Mouse (Mus musculus): ENCODE data around the gene Nat8f6.
"Not testable (repeated sequence)": the region's sequence is repeated elsewhere in the genome, so short reads cannot be mapped to it uniquely, and the experiment has no call there.

Gene Nat8f6

DNA sequence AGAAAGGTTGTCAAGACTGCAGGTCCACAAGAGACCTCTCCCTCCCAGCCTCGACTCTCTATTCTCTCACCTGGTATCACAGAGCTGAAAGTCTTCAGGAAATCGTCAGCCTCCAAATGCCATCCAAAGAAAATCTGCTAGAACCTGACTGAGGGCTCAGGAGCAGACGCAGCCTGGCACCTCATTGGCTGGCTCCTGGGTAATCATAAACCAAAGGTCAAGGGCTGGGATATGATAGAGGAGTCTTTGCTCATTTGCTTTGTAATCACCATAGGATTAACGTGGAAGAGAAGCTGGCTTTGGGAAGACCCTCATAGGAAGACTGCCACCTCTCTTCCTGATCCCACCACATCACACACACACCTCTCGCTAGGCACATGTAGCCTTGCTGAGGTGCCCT lies at the start of gene Nat8f6, which contains the start of gene Nat8f5:
Gene Nat8f6 (minus strand): TSS at position 118 of the 400 bp plus-strand sequence.
Gene Nat8f5 (minus strand): TSS at position 136 of the 400 bp plus-strand sequence.
- DNase-seq (ENCODE audit: low read depth, low spot score): no peak

DNA sequence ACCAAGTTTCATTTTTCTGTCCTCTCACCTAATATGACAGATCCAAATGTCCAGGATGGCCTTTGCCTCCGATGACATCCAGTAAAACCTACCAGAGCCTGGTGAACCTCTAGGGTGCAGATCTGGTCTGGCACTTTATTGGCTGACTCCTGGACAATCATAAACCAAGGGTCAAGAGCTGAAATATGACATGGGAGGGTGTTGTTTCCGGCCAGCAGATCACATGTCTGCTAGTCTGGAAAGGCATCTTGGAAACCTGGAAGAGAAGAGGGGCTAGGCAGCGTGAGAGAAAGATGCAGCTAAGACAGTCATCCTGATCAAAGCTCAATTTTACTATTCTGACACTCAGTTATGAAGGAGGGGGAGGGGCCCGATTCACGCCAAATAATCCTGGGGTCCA lies 48.3 kb upstream of the Nat8f6 start, which contains the start of gene Nat8f2:
Gene Nat8f2 (minus strand): TSS at position 153 of the 400 bp plus-strand sequence.
- DNase-seq (ENCODE audit: low read depth, low spot score): not testable (repeated sequence)

DNA sequence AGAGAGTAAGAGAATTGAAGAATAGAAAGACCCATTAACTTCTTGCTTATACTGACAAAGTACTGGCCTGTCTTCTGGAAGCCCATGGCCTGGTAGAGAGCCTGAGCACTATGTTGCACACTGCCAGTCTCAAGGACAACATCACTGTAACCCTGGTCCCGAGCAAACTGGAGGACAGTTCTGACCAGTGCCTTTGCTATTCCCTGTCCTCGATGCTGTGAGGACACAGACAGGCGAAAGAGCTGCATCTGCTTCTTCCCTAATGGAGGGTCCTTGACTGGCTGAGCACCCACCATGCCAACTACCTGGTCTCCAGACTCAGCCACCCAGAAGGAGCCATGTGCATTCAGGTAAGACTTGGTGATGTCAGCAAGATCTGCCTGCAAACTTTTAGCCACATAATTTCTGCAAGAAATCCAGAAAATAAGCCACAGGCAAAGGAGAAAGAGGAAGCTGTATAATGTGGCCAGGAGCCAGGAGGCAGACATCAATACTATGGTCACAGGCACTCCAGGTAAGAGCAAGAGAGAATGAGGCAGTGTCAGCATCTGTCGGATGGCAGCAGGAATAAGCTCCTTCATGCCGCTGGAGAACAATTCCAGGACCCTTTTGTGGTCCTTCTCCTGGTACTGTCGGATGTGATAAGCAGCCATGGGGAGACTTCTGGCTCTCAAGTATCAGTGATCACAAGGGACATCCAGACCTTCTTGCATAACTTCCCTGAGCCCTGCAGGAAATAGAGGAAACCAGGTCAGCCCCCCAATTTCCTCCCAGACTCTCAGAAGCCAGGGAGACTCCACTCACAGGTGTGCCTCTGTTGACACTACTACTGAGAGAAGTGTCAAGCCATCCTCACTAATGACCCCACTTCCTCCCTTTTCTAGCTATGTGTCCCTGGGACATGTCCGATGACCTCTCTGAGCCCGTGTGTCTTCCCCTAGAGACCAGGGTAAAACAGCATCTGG lies 47.3 kb upstream of the Nat8f6 start:
- no peak for DNase-seq (ENCODE audit: low read depth, low spot score)

DNA sequence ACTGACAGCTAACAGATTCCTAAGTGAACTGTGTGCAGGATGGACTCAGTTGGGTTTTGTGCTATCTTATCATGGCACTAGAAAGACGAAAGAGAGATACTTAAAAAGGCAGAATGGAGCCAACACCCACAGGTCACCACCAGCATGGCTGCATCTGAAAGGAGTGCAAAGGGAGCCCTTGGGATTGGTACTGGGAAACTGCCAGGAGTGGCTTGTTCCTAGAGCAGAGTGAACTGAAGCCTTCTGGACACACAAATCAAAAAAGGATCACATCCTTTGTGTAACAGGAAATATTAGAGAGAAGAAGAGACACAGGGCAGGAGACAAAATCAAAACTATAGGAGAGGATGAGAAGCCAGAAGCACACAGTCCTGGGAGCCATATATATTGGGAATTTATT lies 46.2 kb upstream of the Nat8f6 start:
- DNase-seq (ENCODE audit: low read depth, low spot score): not testable (repeated sequence)

DNA sequence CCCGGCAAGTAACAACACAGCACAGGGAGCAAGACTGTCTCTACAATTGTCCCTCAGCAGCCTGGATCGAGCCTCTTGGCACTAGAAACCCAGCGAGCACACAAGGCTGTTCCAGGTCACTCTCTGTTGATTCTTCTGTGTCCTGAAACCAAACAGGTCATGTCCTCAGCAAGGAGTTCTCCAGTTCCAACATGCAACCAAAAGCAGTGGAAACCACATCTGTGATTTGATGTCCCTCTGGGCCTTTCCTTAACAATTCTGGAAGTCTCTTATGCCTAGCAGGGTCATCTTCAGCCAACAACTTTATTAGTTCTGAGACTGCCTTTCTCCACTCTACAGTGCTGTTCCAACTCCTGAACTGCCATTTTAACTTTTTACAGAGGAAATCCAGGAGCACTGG lies 45.4 kb upstream of the Nat8f6 start:
- DNase-seq (ENCODE audit: low read depth, low spot score): not testable (repeated sequence)

DNA sequence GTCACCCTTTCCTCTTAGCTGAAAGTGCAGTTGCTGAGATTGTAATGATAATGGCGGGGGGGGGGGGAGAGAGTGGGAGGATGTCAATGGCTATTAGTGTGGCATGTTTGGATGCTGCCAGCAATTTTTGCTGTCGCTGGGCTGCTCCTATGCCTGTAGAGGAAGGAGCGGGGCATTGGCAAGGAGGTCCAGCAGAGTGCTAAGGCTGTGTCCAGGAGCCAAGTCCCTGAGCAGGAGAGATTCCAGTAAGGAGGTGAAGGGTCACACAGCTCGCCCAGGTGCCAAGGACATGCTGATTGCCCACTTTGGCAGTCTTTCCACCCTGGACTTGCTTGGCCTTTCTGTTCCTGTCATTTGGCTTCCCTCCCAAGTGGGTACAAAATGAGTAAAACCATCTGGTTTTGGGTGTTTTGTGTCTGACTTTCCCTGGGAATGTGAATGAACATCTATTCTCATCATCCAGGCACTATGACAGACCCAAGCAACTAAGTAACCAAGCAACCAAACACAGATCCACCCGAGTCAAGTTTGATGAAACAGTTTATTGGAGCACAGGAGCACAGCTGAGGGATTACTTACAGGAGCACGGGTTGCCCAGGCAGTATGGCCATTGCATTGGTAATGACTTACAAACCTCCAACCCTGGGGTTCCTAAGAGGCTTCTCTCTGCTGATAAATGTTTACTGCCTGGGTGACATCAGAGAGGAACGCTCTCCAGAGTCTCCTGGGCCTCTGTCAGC lies 44.3 kb upstream of the Nat8f6 start:
- DNase-seq (ENCODE audit: low read depth, low spot score): not testable (repeated sequence)

DNA sequence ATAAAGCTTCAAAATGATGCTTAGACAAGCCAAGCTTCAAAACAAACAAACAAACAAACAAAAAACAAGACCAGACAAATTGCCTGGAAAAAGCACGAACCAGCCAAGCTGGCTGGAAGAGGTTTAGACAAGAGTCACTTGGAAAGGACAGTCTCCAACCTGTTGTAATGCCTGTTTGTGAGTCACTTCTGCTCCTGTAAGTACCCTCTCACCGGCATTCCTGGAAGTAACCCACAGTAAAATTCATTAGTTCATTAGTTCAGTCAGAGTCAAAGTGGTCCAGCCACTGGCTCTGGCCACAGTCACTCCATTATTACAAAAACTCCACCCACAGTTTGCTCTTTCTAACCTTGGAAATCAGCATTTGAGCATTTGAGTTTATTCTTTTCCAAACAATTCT lies 43.1 kb upstream of the Nat8f6 start:
- no peak for DNase-seq (ENCODE audit: low read depth, low spot score)

DNA sequence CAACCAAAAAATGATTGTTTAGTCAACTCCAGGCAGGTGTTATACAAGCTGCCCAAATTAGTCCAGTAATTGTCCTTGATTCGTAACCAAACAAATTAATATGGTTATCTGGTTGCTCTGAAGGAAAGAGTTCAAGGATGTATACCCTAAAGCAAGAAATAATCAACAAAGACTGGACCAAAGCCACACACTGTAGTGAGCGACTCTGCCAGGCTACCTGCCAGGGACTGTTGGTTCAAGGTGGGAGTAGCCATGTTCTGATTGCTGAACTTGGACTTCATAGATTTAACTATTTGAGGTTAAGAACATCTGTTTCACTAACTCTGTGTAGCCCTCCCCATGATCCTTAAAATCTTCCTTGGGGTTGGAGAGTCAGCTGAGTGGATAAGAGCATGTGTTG lies 42.4 kb upstream of the Nat8f6 start:
- no peak for DNase-seq (ENCODE audit: low read depth, low spot score)

DNA sequence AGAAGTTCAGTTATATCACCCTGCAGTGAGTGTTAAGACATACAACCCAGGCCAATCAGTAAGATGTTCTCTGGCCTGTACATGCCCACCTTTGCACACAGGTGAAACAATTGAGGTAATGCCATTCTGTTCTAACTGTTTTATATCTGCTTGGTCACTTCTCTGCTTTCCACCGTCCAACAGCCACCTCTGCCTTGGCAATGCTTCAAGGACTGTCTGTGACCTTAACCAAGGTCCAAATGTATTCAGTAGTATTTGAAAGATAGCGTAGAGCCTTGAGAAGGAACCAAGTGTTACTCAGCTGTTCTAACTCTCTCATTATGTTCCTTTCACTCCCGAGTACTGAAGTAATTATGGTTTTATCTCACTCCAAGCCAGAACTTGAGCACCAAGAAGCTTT lies 41.8 kb upstream of the Nat8f6 start:
- no peak for DNase-seq (ENCODE audit: low read depth, low spot score)

DNA sequence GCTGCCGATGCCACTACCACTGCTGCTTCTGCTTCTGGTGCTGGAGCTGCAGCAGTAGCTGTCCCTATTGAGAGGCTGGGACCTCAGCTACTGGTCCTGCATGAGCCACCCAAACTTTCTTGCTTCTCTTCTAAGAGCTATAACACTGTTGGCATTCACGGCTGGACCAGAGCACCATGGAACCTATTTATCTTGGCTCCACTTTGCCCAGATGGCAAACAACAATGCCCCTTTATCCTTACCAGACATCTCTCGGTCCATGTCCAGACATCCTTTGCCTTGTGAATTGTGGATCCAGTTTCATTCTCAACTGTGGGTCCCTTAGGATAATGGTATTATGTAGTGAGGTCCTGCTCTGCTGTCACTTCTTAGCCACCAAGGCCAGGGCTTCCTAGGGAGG lies 40.5 kb upstream of the Nat8f6 start:
- DNase-seq (ENCODE audit: low read depth, low spot score): no peak

DNA sequence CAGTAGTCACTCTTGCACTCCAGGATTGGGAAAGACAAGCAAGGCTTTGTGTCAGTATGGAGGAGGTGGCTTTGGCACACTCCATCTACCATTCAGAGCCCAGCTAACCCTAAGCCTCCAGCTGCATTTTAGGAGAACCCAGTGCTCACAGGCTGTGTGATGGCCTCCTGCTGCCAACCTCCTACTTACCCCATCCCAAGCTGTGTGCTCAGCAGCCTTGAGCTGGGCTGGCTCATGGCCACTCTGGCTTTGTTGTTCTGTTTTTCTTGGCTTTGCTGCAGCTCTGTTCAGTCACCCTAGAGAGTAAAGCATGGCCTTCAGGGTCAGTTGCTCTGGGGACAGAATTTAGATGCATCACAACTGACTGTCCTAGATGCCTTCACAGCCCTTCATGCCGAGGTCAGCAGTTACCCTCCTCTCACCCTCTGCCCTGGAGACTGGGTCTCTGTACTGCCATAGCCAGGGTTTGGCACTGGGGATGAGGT lies 35.5 kb upstream of the Nat8f6 start:
- no peak for DNase-seq (ENCODE audit: low read depth, low spot score)

DNA sequence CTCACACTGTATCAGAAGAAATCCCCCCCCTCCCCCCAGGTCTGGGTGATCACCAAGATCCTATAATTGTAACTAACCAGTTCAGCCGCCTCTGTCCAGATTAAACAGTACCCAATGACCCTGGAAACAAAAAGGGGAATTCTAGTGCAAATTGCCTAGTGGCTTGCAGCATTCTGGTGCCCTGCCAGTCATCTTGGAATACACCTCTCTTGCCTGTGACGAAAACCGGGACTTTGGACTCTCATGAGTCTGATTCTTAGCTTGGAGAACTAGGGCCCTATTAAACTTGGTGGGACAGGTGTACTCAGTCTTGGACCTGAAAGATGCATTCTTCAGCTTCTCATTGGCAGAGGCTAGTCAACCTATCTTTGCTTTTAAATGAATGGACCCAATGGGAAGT lies 32.7 kb upstream of the Nat8f6 start:
- no peak for DNase-seq (ENCODE audit: low read depth, low spot score)

DNA sequence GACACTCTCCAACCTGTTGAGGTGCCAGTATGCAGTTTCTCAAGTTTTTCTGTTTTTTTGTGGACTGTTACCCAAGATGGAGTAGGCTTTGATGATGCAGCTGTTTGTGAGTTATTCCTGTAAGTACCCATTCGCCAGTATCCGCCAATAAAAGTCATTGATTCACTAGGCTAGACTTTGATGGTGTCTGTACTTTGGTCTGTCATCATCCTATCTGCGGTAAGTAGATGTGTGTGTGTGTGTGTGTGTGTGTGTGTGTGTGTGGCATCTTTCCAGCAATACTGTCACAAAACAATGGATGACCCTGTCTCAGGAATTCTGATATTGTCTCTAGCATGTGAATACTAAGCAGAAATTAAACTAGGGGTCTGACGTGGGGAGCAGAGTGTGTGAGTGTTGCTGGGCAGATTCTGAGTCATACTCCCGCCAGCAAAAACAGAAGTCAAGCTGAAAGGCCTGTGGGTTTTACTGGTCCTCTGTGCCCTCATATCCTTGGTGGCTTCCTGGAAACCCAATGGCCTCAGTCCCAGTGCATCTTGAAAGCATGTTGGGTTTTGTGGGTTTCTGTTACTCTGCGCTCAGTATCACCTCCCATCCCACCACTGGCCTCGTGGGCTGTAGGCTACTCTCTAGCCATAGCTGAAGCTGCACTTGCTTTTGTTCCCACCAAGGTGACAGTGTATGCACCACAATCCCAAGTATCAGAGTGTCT lies 30.5 kb upstream of the Nat8f6 start:
- no peak for DNase-seq (ENCODE audit: low read depth, low spot score)

DNA sequence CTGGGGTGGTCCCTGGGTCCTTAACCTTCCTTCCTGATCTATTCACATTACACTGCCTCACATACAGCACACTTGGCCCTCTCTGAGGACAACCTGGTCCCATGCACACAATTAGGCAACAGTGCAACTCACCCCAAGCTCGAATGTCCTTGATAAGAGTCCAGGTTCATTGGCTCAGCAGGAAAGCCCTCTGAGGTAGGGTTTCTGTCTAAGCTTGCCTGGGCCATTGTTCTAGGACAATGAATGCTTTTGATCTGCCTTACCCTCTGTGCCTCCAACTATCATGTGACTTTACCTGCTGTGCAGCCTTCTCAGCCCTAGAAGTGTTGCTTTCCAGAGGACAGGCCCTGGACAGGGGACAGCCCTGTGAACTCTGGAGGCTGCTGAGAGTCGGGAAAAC lies 28.5 kb upstream of the Nat8f6 start:
- DNase-seq (ENCODE audit: low read depth, low spot score): no peak

DNA sequence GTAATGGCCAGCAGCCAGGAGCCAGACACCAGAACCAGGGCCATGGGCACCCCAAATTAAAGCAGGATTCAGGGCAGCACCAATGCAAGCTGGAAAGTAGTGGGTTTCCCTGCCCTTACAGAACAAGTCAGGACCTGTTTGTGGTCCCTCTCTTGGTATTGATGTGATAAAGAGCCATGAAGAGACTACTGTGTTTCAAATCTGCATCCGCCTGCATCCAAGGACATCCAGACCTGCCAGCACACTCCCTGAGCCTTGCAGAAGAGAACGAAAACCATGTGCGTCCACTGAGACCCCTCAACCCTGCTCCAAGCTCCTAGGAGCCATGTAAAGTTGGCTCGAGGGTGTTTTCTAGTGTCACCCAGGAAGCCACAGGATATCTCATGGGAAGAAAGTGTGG lies 27.4 kb upstream of the Nat8f6 start:
- DNase-seq (ENCODE audit: low read depth, low spot score): no peak

DNA sequence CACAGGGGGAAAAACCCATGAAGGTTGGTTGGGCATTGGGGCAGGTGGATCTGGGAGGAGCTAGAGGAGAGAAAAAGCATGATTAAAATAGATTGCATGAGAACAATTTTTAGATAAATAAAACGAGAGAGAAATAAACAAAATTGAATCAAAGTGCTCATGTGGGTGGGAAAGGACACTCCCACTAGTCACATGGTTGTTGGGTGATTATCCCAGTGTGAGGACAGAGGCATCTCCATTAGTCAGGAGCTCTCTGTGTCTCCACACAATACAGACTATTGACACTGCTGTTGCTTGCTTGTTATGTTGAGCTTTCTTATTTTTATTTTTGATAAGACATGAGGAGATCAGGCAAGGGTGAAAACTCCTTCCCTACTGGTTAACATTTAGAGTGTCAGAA lies 26.2 kb upstream of the Nat8f6 start:
- DNase-seq (ENCODE audit: low read depth, low spot score): no peak

DNA sequence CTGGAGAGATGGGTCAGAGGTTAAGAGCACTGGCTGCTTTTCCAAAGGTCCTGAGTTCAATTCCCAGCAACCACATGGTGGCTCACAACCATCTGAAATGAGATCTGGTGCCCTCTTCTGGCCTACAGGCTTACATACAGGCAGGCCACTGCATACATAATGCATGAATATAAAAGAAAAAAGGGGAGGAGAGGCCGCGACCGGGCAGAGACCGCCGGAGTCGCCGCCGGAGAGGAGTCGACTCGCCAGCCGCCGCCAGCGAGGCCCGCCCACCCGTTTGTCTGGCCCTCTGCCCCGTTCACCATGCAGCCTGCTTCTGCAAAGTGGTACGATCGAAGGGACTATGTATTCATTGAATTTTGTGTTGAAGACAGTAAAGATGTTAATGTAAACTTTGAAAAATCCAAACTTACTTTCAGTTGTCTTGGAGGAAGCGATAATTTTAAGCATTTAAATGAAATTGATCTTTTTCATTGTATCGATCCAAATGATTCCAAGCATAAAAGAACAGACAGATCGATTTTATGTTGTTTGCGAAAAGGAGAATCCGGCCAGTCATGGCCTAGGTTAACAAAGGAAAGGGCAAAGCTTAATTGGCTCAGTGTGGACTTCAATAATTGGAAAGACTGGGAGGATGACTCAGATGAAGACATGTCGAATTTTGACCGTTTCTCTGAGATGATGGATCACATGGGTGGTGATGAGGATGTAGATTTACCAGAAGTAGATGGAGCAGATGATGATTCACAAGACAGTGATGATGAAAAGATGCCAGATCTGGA lies 23.1 kb upstream of the Nat8f6 start:
- DNase-seq (ENCODE audit: low read depth, low spot score): not testable (repeated sequence)

DNA sequence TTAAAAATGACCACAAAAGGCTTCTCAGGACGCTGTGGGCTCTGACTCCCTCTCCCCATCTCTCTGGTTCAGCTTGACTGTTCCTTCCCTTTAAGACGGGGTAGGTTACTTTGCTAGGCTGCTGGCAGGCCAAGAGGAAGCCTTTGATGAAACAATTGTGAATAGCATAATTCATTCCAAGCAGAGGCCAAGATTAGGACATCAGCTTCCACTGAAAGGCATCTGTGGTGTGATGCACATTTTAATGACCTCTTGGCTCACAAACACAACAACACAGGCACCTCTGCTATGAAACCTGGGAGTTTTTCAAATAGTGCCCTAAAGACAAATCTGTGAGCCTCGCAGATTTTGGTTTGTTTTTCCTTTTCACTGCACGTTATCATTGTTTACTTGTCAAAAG lies 19.2 kb upstream of the Nat8f6 start:
- no peak for DNase-seq (ENCODE audit: low read depth, low spot score)

DNA sequence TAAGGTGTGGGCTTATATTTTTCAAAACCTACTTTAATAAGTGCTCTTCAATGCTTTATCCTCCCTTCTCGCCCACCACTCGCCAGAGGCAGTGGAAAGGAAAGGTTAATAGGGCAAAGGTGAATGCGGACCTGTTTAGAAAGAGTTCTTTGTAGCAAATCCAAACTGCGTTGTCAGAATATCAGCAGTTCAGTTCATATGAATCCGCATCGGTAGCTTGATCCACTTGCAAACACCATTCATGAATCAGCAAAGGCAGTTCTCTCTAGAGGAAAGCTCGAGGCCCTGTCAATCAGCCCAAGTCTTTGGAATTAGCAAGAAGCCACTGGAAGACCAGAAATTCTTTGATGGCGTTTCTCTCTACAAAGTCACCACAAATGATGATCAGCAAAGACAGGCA lies 17.9 kb upstream of the Nat8f6 start:
- DNase-seq (ENCODE audit: low read depth, low spot score): no peak

DNA sequence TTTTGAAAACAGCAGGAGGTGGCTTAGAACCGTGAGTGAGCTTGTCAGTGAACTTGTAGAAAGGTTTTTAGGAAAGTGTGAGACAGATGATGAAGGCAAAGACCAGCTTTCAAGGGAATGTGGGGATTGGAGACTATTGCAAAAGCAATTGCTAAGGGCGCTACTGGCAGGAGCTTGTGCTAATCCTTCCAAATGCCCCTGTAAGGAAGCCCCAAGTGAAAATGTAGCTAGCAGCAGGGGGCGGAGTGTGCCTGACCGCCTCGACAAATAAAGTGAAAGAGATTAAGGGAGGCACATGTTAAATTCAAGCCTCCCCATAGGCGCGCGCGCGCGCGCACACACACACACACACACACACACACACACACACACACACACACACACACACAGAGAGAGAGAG lies 16.6 kb upstream of the Nat8f6 start:
- not testable (repeated sequence) for DNase-seq (ENCODE audit: low read depth, low spot score)

DNA sequence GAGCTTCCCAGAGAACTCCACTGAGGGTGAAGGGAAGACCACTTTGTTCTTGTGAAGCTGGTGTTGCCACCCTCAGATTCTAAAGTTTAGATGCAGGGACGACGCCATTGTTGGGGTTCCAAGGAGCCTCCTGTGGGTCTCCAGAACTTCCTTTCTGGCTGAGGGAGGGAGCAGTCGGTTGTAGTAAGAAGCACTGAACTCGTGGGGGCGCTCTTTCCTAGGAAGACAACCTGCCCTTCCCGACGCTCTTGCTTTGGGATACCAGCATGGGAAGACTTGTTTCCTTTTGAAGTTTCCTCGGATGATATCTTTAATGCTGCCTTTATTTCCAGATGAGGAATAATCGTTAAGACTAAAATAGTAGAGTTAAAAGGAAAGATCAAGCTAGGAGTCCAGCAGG lies 16.1 kb upstream of the Nat8f6 start:
- not testable (repeated sequence) for DNase-seq (ENCODE audit: low read depth, low spot score)
